Mouse (Mus musculus): Measurements from ENCODE around the gene Iqcf4. TPM values are rescaled to one million over a fixed set of nuclear protein-coding genes. Genes with fewer than 3 reads are reported as not detected.

Gene Iqcf4
- polyA plus RNA-seq, 1 experiment: 0.89 TPM

Other genes starting within 250 kb of the Iqcf4 start
- 43.8 and 53.6 TPM in 2 replicates for gene Dusp7, start 202.4 kb downstream of the Iqcf4 start, polyA plus RNA-seq (2012; rRNA removed)
- 567 and 580 TPM in 2 replicates for gene Rpl29, start 141.5 kb downstream of the Iqcf4 start, polyA plus RNA-seq (2012; rRNA removed)
- 14.1 and 18.7 TPM in 2 replicates for gene Acy1, start 132.7 kb downstream of the Iqcf4 start, polyA plus RNA-seq (2012; rRNA removed)
- gene Abhd14b, start 123.5 kb downstream of the Iqcf4 start, polyA plus RNA-seq (2012; rRNA removed): 133 and 140 TPM in 2 replicates
- gene Abhd14a, start 123.3 kb downstream of the Iqcf4 start, polyA plus RNA-seq (2012; rRNA removed): 26.9 and 36.5 TPM in 2 replicates
- 51.1 and 53.6 TPM in 2 replicates for gene Pcbp4, start 117.7 kb downstream of the Iqcf4 start, polyA plus RNA-seq (2012; rRNA removed)
- 0.35 and 0.36 TPM in 2 replicates for gene Gpr62, start 105.1 kb downstream of the Iqcf4 start, polyA plus RNA-seq (2012; rRNA removed)
- gene Rrp9, start 95.0 kb downstream of the Iqcf4 start, polyA plus RNA-seq (2012; rRNA removed): 21.8 and 27.9 TPM in 2 replicates
- gene Parp3, start 94.0 kb downstream of the Iqcf4 start, polyA plus RNA-seq (2012; rRNA removed): 60.9 and 103 TPM in 2 replicates
- gene Iqcf1, start 71.0 kb downstream of the Iqcf4 start, polyA plus RNA-seq (2012; rRNA removed): 1.6 and 3.0 TPM in 2 replicates
- 1.8 and 2.1 TPM in 2 replicates for gene Iqcf5, start 56.4 kb downstream of the Iqcf4 start, polyA plus RNA-seq (2012; rRNA removed)
- 2.6 and 4.1 TPM in 2 replicates for gene Iqcf3, start 9.4 kb downstream of the Iqcf4 start, polyA plus RNA-seq (2012; rRNA removed)
- 0.41 TPM in 1 of 2 replicates, not detected in the other for gene Iqcf6, start 55.6 kb upstream of the Iqcf4 start, polyA plus RNA-seq (2012; rRNA removed)
- gene Grm2, start 85.1 kb upstream of the Iqcf4 start, polyA plus RNA-seq (2012; rRNA removed): not detected in 2 replicates
- gene Tex264, start 114.9 kb upstream of the Iqcf4 start, polyA plus RNA-seq (2012; rRNA removed): 103 and 126 TPM in 2 replicates
- gene Rad54l2, start 218.2 kb upstream of the Iqcf4 start, polyA plus RNA-seq (2012; rRNA removed): 23.7 and 24.8 TPM in 2 replicates